Mouse (Mus musculus) kidney, embryonic 16.5 days (tissue): ENCODE results near the gene Cadm2. TPM values are rescaled to one million over a fixed set of nuclear protein-coding genes. Genes with fewer than 3 reads are reported as not detected.

Source experiments
- ATAC-seq: fragments of 200-750 bp; cut with Nextera tagmentation; 2 replicates; pipeline ENCODE4 v1.8.0; 2017; ENCODE audit warnings: moderate TSS enrichment; ENCODE audit not compliant: low FRiP score, low TSS enrichment
- H3K27ac ChIP-seq: fragments of 300-500 bp; sonication (generic); 2 replicates; pipeline ENCODE4 v1.5.1; 2014; ENCODE audit warnings: low read length
- H3K27me3 ChIP-seq: fragments of 300-500 bp; sonication (generic); 2 replicates; pipeline ENCODE4 v1.6.1; 2014; ENCODE audit warnings: low read length, control low read depth, mixed read lengths; ENCODE audit not compliant: insufficient read depth
- H3K36me3 ChIP-seq: fragments of 300-500 bp; sonication (generic); 2 replicates; pipeline ENCODE4 v1.6.1; 2014; ENCODE audit warnings: low read length, control low read depth, mixed read lengths; ENCODE audit not compliant: insufficient read depth
- H3K4me1 ChIP-seq: fragments of 300-500 bp; sonication (generic); 2 replicates; pipeline ENCODE4 v1.6.1; 2014; ENCODE audit warnings: low read length, control low read depth, mixed read lengths; ENCODE audit not compliant: insufficient read depth
- H3K4me2 ChIP-seq: fragments of 300-500 bp; sonication (generic); replicated peaks from 2 replicates; pipeline ENCODE4 v1.6.1; 2014; ENCODE audit warnings: low read depth, low read length
- H3K4me3 ChIP-seq: fragments of 300-500 bp; sonication (generic); 2 replicates; pipeline ENCODE4 v1.5.1; 2014; ENCODE audit warnings: mild to moderate bottlenecking, low read length
- H3K9ac ChIP-seq: fragments of 300-500 bp; sonication (generic); replicated peaks from 2 replicates; pipeline ENCODE4 v1.6.1; 2014; ENCODE audit warnings: low read length
- H3K9me3 ChIP-seq: fragments of 300-500 bp; sonication (generic); 2 replicates; pipeline ENCODE4 v1.6.1; 2016; ENCODE audit warnings: low read length, control low read depth
- WGBS: fragments of 180-500 bp; shearing (Covaris S2); extraction: QIAGEN DNeasy Blood & Tissue Kit; methylation state at CpG from one replicate; pipeline ENCODE4 v1.1.7; 2014; 5-methylcytosine and 5-hydroxymethylcytosine counted together
- polyA plus RNA-seq: library from polyadenylated mRNA; unstranded; fragments of >200 nt; fragmentation: Nextera tagmentation; extraction: Ambion mirVana; gene quantifications from 2 replicates; pipeline ENCODE4 v1.2.1, GENCODE M21; 2015

The Cadm2 gene
- polyA plus RNA-seq, 1 experiment from 2014 or later: not detected

DNA sequence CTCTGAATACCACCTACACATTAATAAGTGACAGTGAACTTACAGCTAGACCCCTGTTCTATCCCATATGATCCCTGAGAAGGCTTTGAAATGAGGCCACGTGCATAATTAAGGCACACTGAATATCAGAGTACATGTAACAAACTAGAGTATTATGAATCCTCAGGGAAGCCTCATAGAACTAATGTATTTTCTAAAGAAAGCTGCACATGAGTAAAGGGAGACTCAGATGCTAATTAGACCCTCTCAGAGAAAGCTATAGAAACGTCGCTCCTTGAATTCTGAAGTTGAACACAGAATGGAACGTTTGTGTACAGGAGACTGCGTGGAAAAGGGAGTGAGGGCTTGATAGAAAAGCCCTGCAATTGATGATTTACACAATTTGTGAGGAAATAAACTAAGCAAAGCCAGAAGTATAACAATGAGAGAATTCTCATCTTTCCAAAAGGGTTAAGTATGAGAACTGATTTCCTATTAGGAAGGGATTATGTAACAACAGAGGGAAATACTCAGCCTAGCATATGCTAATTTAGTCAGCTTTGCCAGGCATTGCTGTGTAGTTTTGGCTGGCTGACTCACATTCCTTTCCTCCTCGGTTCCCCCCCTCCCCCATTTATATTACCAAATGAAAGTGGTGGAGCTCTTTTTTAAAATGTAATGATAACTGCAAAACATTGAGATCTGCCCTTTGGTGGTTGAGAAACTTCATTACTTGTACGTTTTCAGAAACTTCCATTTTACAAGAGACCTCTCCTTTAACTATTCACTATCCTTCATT lies 9.6 kb downstream of the Cadm2 start:
- ATAC-seq: no peak
- H3K36me3 ChIP-seq: no peaks in the 10 kb centered on the region
- H3K27me3 ChIP-seq: peaks cover 2% of the 10 kb centered on the region; the same call in 1 of the 2 replicates
- 41% methylated on average over 7 of the region's 7 CpGs for WGBS
- H3K9me3 ChIP-seq: no peaks in the 10 kb centered on the region
- no peak overlapping the region for H3K4me3 ChIP-seq
- no peak overlapping the region for H3K27ac ChIP-seq
- H3K4me2 ChIP-seq: no peak overlapping the region
- H3K9ac ChIP-seq: no peak overlapping the region
- no peaks in the 10 kb centered on the region for H3K4me1 ChIP-seq

DNA sequence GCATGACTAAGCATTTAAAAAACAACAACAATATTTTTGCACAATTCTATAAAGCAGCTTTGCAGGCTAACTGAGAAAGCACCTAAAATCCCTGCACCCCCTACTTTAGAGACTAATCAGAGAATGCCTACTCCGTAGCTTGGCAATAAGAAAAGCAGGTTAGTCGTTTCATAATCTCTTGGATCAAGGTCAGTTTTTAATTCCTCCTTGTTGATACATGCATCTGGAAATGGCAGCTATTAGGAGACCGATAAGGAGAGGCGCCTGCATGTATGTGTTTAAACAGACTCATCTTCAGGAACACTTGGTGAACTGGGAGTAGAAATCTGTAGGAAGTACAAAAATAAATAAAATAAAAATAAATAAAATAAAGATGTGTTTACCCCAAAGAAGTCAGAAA lies 11.6 kb downstream of the Cadm2 start:
- ATAC-seq: no peak
- Histone ChIP-seq H3K27ac (no peak overlapping the region), H3K4me2 (no peak overlapping the region), H3K9me3 (no peaks in the 10 kb centered on the region), H3K36me3 (no peaks in the 10 kb centered on the region), H3K4me1 (no peaks in the 10 kb centered on the region), H3K9ac (no peak overlapping the region), H3K4me3 (no peak overlapping the region), H3K27me3 (no peaks in the 10 kb centered on the region)
- WGBS: 80% methylated on average over 4 of the region's 4 CpGs

- no peak overlapping the region for H3K27ac ChIP-seq
- WGBS: 73% methylated on average over 3 of the region's 3 CpGs
- no peaks in the 10 kb centered on the region for H3K27me3 ChIP-seq
- H3K4me2 ChIP-seq: no peak overlapping the region
- no peak for ATAC-seq
- no peak overlapping the region for H3K4me3 ChIP-seq
- no peak overlapping the region for H3K9ac ChIP-seq
- no peaks in the 10 kb centered on the region for H3K9me3 ChIP-seq
- H3K36me3 ChIP-seq: no peaks in the 10 kb centered on the region
- H3K4me1 ChIP-seq: no peaks in the 10 kb centered on the region
Measured at GRCm38 (mm10) chr16:67608499-67608898, 12.2 kb downstream of the Cadm2 start.

DNA sequence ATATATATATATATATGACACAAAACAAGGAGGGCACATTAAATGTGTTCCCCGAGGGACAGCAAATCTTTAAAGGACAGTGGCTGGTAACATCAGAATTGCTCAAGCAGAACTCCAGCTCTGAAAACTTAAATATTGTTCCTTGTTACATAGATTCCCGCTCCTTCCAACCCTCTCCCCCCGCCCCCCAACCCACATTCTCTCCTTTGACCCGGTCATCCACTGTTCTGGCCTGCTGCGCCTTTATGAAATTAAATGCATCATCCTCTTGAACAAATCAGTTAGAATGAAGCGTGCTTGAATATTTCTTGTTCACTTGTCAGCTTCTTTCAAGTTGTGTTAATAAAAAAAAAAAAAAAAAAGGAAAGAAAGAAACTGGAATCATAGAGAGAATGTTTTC lies 15.0 kb downstream of the Cadm2 start:
- Histone ChIP-seq H3K4me1 (no peaks in the 10 kb centered on the region), H3K9ac (no peak overlapping the region), H3K9me3 (no peaks in the 10 kb centered on the region), H3K27me3 (no peaks in the 10 kb centered on the region), H3K4me2 (no peak overlapping the region), H3K27ac (no peak overlapping the region), H3K4me3 (no peak overlapping the region), H3K36me3 (no peaks in the 10 kb centered on the region)
- WGBS: 90% methylated on average over 6 of the region's 6 CpGs
- ATAC-seq: no peak

DNA sequence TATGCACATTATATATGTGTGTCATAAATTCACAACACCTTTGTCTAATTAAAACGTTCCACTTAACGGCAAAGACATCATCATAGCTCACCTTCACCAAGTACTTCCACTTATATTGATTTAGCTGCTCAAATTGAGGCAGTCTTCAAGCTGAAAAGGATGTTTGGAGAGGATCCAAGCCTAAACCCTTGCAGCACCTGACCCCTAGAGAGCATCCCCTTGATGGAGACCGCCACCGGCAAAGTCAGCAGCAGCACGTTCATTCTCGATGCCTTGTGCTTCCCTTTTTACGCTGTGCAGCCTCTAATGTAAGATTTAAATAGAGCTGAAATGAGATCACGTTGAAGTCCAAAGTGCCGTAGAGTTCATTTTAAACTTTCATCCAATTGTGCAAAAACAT lies 20.7 kb downstream of the Cadm2 start:
- Histone ChIP-seq H3K9me3 (no peaks in the 10 kb centered on the region), H3K4me1 (no peaks in the 10 kb centered on the region), H3K36me3 (no peaks in the 10 kb centered on the region), H3K9ac (no peak overlapping the region), H3K27me3 (no peaks in the 10 kb centered on the region), H3K4me2 (no peak overlapping the region), H3K27ac (no peak overlapping the region), H3K4me3 (no peak overlapping the region)
- no peak for ATAC-seq
- 78% methylated on average over 9 of the region's 9 CpGs for whole genome bisulfite sequencing

GRCm38 (mm10) chr16:67598841-67599240 lies 21.9 kb downstream of the Cadm2 start:
- Histone ChIP-seq H3K4me2 (no peak overlapping the region), H3K36me3 (no peaks in the 10 kb centered on the region), H3K4me1 (no peaks in the 10 kb centered on the region), H3K9me3 (no peaks in the 10 kb centered on the region), H3K9ac (no peak overlapping the region), H3K4me3 (no peak overlapping the region), H3K27me3 (no peaks in the 10 kb centered on the region), H3K27ac (no peak overlapping the region)
- WGBS: 62% methylated on average over 4 of the region's 4 CpGs
- ATAC-seq: no peak

- Histone ChIP-seq H3K9me3 (no peaks in the 10 kb centered on the region), H3K9ac (no peak overlapping the region), H3K4me1 (no peaks in the 10 kb centered on the region), H3K36me3 (no peaks in the 10 kb centered on the region), H3K27me3 (no peaks in the 10 kb centered on the region), H3K4me3 (no peak overlapping the region), H3K27ac (no peak overlapping the region), H3K4me2 (no peak overlapping the region)
- 80% methylated on average over 6 of the region's 6 CpGs for WGBS
- ATAC-seq: no peak
Measured at GRCm38 (mm10) chr16:67591015-67591414, 29.7 kb downstream of the Cadm2 start.

DNA sequence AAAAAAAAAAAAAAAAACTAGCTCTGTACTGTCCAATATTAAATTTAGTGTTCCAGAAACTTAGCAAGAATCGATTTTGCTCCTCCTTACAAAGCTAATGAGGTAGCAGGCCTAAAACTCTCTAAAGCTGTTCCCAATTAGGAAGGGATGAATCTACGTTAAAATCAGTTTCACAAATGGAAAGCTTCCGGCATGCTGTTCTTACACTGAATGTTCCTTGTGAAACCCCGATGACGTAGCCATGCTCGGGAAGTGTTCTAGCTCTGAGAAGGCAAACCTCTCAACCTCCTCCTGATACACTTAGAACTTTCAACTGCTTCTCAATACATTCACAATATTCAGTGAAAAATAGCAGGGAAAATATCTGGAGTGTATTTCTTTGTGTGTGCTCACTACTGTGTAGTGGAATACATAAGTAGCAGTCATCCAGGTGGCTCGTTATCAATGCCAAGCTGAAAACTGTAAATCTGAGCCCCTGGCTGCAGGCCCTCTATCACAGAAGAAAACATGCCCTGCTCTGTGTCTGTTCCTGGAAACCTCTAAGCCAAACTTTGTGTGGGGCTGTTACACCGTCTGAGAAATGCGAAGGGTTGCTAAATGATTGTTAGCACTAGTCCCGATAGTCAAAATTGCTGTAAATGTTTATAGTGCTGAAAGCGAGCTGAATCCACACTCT lies 41.7 kb downstream of the Cadm2 start:
- no peaks in the 10 kb centered on the region for H3K9me3 ChIP-seq
- 83% methylated on average over 11 of the region's 11 CpGs for WGBS
- H3K9ac ChIP-seq: no peak overlapping the region
- no peaks in the 10 kb centered on the region for H3K27me3 ChIP-seq
- H3K4me3 ChIP-seq: no peak overlapping the region
- no peaks in the 10 kb centered on the region for H3K36me3 ChIP-seq
- no peak for ATAC-seq
- no peak overlapping the region for H3K4me2 ChIP-seq
- H3K27ac ChIP-seq: no peak overlapping the region
- H3K4me1 ChIP-seq: no peaks in the 10 kb centered on the region

DNA sequence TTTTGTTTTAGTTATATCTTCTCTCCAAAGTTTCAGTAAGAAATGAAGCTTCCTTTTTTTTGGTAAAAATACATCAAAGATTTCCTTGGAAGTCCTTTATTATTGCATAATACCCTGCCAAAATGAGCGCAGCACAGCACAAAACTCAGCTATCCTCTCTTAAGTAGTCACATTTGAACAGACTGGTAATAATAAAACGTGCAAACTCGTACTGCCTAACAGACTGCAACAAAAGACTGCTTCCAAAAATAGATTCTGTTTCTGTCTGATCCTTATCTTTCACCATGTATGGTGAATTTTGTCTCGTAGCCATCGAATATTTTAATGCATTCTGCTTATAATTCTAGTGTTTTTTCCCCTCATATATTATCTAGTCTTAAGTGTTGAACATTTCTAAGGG lies 45.2 kb downstream of the Cadm2 start:
- Histone ChIP-seq H3K27ac (no peak overlapping the region), H3K36me3 (no peaks in the 10 kb centered on the region), H3K4me1 (no peaks in the 10 kb centered on the region), H3K27me3 (no peaks in the 10 kb centered on the region), H3K9me3 (no peaks in the 10 kb centered on the region), H3K4me3 (no peak overlapping the region), H3K4me2 (no peak overlapping the region), H3K9ac (no peak overlapping the region)
- no peak for ATAC-seq
- whole genome bisulfite sequencing: 66% methylated on average over 5 of the region's 5 CpGs

DNA sequence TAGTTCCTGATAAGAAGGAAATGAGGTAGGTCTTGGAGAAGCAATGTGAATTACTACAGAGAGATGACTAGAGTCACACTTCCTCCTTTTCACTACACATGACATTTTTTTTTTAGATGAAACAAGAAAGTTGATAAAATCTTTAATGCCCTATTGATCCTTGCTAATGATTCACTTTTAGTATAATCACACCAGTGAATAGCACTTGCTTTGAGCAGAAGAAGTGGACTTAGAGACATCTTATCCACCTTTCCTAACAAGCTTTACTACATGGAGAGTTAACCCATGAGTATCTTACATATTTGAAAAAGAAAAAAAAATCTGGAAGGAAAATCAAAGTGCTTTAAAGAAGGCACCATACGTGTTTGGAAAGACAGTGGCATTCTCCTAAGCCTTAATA lies 93.7 kb downstream of the Cadm2 start:
- Histone ChIP-seq H3K4me1 (no peaks in the 10 kb centered on the region), H3K4me3 (no peak overlapping the region), H3K27ac (no peak overlapping the region), H3K27me3 (no peaks in the 10 kb centered on the region), H3K36me3 (no peaks in the 10 kb centered on the region), H3K9me3 (no peaks in the 10 kb centered on the region), H3K4me2 (no peak overlapping the region), H3K9ac (no peak overlapping the region)
- ATAC-seq: no peak
- WGBS: 88% methylated on average over 1 of the region's 1 CpGs
